Mouse (Mus musculus) naive thymus-derived CD4-positive, alpha-beta T cell, adult 2 months (primary cell): ENCODE measurements around the gene Lrrc32.

Experiments used
- DNase-seq: peaks from one replicate; pipeline ENCODE4 v3.0.0-alpha.2; 2011; ENCODE audit warnings: low read depth

Gene Lrrc32

DNA sequence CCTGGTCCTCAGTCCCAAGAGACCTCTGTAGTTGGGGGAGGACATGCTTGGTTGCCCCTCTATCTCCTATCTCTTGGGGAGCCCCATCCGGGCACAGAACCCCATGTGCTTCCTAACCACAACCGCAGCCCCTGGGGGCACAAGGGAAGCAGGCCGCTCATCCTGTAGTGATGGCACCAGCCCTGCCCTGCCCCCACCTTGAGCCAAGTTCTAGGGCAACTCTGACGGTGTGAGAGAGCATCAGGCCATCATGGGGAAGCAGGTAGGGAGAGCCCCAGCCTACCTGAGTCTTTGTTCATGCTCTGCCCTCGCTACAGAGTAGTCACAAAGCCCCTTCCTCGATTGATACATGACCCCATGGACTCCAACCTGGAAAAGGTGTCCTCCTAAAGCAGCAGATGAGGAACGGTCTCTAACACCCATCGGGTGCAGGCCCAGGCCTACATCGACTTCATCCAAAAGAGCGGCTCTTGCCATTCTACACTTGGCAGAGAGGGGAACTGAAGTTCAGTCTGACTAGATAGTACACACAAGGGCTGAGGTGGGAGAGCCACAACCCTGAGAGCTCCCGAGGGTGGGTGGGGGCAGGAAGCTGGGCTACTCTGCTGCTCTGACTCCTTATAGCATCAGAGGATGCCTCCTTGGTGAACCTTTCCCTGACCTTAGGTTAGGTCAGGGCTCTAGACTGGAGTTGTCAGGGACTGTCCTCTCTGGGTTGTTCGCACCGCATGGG lies 519 bp upstream of the Lrrc32 start:
- DNase-seq = peak; percentile 18

DNA sequence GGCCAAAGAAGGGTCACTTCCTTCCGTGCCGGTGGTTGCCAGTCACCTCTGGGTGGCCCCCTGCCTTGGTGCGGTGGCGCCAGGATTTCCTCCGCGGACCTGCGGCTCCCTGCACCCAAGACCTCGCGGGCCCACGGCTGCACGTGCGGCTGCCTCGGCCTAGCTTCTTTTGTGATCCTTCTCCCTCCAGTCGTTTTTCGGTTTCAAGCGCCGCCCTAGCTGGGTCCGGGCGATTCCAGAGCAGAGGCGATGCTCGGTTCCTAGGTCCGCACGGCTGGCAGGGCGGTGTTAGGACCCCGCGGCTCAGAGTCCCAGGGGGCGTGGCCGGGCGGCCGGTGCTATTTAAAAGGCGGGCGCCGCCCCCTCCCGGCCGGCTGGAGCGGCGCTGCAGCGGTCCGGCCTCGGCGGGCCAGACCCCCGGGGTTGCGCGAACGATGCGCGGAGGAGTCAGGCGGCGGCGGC lies 571 bp downstream of the Lrrc32 start:
- DNase-seq = peak; percentile 52

DNA sequence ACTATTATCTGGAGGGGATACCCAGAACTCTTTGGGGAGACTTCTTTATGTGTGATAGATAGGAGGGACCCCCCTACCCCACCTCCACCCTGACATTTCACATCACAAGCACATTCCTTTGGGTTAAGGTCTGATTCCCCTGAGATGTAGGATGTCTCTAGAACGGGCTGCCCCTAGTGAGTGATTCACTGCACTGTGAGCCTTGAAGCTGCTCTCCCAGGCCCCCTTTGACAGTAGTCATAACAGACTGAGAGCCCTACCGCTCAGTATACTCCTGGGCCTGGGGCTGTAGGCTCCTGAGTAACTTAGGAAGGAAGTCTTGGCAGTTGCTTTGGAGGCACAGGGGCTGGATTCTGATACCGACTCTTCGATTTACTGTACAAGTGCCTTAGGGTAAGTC lies 1.2 kb downstream of the Lrrc32 start:
- no peak for DNase-seq

DNA sequence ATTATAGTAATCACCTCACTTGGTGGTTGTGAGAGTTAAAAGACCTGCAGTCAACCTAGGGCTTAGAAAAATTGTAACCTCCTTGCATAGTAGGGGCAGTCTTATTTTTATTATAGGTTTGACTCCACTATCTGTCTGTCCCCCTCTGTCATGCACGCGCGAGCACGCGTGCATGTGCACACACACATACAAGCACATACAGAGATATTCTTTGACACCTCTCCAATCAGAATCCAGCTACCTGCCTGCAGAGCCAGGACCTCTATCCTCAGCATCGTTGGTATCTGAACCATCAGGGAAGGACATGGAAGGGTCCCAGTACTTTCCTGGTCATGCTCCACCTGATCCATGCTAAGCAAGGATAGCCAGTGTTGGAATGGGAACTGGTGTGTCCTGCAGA lies 1.8 kb downstream of the Lrrc32 start:
- DNase-seq = no peak

DNA sequence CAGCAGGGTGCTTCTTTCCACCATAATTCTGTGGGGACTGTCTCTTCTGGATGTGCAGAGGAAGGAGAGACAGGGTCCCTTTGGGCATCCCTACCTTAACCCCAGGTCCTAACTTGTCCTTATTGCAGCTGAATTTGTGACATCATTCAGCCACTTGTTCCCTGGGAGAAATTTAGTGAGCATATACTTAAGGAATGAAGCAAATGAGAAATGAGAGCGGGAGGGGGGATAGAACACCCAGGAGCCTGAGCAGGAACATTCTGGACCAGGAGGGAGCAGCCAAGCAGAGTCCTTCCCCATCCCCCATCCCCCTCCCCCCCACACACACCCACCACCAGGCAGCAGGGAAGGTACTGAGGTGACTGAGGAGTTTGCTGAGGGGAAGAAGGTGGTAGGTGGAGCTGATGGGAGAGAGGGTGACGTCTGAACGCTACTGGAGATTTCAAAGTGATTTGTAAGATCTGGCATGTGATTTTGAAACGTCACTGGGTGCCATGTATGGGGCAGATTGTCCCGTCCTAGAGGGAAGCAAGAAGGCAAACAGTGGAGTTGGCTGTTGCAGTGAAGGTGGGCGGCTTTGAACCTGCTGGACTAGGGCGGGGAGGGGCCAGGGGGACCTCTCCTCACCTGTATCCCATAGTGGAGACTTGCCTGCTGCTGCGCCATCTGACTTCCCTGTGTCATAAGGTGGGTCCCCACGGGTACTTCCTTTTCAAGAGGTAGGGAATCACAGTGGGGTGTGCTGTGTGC lies 2.5 kb downstream of the Lrrc32 start:
- no peak for DNase-seq

DNA sequence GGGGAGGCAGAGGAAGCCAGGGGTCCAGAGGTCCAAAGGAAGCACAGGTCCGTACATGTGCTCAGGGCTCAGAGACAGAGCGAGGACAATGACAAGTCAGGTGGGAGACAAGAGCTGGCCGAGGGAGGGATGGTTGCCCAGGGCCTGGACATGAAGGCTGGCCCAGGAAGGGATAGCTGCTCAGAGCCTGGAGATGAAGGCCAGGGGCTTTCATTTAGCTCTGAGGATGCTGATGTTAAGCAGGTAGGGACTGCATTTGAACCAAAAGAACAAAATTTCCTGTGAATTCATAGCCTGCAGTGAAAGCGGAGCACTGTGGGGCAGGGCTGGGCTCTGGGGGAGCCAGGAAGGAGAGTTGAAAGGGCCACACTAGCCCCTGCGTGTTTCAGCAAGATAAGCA lies 3.2 kb downstream of the Lrrc32 start:
- no peak for DNase-seq

DNA sequence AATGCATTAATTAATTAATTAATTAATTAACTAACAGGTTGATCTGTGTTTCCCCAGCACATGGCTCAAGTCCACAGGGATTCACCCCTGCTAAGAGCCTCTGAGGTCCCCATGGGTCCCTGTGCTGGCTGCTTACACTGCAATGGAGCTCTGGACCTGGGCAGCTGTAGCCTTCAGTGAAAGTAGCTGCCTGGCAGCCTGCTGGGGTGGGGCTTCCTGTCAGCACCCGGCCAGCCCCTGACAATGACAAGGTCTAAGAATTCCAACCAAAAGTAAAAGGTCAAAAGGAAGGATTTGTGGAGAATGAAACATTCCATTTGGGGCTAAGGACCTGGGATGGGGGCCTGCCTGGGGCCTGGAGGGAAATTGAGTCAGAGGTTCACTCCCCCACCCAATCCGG lies 4.2 kb downstream of the Lrrc32 start:
- DNase-seq = no peak

DNA sequence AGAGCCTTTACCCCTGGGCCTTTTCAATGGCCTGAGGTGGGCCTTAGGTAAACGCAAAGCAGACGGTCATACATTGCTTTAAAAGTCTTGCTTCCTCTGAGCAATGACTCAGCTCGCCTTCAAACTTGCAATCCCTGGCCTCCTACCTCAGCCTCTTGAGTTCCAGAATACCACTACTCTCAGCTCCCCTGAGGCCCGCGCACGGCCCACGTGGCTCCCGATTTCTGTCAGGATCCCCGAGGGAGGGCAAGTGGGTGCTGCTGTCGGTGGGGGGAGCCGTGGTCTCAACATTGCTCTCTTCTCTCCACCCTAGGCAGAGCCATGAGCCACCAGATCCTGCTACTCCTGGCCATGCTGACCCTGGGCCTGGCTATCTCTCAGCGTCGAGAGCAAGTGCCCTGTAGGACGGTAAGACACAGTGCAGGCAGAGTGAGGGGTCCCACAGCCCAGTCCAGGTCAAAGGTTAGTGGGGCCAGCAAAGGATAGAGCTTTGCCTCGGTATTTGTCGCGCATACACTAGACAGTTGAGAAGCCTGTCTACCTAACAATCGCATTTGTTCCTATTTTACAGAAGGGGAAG lies 4.9 kb downstream of the Lrrc32 start:
- no peak for DNase-seq

DNA sequence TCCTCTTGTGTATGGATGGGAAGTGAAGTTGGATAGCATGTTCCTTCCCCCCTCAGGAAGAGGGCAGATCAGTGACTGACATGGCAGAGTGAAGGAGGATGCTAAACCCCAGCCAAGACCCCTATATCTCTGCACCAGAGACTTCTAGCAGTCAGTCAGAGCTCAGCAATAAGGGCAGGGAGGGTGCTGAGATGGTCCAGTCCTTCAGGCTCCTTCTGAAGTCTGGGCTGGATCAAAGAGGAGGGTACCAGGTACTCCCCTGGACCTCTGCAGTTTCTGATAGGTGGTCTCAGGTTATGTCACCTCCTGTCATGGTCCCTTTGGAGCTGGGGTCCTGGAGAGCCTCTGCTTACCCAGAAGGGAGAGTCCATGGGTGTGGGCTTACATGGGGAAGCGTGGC lies 6.5 kb downstream of the Lrrc32 start:
- no peak for DNase-seq

DNA sequence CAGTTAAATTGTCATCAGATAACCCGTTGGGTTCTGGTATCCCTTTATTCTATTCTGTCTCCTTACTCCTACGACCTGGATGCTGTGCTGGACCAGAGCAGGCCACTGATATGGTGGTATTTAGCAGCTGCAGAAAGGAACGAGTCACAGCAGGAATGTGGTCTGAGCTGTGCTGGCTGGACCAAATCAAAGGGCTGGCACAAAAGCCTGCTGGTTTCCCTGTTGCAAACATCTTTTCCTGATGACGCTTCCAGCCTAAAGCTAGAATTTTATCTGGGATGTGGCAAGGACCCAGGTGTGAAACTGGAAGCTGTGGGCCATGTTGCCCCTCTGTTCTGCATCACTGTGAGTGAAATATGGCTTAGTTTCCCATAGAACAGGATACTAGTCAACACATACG lies 8.4 kb downstream of the Lrrc32 start:
- no peak for DNase-seq

DNA sequence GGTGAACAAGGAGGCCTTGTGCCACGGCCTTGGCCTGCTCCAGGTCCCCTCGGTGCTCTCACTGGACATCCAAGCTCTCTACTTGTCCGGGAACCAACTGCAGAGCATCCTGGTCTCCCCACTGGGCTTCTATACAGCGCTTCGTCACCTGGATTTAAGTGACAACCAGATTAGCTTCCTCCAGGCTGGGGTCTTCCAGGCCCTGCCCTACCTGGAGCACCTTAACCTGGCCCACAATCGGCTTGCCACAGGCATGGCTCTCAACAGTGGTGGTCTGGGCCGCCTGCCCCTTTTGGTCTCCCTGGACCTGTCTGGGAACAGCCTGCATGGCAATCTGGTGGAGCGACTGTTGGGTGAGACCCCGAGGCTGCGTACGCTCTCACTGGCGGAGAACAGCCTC lies 9.0 kb downstream of the Lrrc32 start:
- DNase-seq = no peak

DNA sequence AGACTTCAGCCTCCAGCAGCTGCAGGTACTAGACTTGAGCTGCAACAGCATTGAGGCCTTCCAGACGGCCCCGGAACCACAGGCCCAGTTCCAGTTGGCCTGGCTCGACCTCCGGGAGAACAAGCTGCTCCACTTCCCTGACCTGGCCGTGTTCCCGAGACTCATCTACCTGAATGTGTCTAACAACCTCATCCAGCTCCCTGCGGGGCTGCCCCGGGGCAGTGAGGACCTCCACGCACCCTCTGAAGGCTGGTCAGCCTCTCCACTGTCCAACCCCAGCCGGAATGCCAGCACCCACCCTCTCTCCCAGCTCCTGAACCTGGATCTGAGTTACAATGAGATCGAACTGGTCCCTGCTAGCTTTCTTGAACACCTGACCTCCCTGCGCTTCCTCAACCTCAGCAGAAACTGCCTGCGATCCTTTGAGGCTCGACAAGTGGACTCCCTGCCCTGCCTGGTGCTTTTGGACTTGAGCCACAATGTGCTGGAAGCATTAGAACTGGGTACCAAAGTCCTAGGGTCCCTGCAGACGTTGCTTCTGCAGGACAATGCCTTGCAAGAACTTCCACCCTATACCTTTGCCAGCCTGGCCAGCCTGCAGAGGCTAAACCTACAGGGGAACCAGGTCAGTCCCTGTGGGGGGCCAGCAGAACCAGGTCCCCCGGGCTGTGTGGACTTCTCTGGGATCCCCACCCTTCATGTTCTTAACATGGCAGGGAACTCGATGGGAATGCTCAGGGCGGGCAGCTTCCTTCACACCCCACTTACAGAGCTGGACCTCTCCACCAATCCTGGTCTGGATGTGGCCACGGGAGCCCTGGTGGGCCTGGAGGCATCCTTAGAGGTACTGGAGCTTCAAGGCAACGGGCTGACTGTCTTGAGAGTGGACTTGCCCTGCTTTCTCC lies 9.8 kb downstream of the Lrrc32 start:
- DNase-seq = no peak

DNA sequence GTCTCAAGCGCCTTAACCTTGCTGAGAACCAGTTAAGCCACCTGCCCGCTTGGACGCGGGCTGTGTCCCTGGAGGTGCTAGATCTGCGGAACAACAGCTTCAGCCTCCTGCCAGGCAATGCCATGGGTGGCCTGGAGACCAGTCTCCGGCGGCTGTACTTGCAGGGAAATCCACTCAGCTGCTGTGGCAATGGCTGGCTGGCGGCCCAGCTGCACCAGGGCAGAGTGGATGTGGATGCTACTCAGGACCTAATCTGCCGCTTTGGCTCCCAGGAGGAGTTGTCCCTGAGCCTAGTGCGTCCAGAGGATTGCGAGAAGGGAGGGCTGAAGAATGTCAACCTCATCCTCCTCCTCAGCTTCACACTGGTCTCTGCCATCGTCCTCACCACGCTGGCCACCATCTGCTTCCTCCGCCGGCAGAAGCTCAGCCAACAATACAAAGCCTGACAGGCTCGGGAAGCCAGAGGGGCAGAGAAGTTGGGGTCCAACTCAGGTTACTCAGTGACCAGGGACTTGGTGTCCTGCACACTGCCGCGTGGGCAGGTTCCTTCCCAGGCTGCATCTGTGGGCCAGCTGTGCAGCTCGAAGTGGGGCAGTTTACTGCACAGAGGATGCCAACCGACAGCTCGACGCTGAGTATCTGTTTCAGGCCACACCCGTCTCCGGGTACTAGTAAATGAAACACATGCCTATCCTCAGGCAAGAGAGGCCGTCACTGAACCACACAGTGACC lies 10.6 kb downstream of the Lrrc32 start:
- DNase-seq = no peak

DNA sequence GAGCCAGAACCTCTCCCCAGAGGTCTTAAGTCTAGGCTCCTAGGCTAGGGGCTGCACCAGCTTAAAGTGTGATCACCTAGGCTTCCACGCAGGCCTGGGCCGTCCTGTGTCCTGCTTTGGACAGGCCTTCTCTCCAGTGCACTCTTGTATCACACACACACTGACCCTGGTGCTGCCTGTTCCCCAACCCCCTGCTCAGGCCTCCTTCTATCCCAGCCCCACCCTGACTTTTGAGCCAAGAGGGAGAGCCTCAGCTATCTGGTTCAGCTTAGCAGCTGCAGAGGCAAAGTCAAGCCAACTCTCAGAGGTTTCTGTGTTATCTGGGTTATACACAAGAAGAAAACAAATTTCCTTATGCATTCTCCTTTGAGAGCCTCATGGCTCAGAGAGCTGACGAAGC lies 11.4 kb downstream of the Lrrc32 start:
- DNase-seq = no peak

DNA sequence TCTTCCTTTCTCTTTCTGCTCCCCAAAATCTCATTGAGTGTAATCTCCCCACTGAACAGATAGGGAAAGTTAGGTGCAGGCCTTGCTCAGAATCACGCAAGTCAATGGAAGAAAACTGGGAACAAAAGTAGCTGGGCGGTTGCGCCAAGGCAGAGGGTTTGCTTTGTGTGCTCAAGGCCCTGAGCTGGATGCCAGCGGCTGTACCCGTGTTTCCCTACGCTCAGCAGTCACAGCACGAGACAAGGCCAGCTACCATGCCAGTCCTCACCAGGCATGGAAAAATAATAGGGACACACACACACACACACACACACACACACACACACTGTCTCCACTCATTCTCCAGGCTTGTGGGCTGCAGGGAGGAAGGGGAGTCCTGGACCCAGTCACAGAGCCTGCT lies 12.0 kb downstream of the Lrrc32 start:
- no peak for DNase-seq

DNA sequence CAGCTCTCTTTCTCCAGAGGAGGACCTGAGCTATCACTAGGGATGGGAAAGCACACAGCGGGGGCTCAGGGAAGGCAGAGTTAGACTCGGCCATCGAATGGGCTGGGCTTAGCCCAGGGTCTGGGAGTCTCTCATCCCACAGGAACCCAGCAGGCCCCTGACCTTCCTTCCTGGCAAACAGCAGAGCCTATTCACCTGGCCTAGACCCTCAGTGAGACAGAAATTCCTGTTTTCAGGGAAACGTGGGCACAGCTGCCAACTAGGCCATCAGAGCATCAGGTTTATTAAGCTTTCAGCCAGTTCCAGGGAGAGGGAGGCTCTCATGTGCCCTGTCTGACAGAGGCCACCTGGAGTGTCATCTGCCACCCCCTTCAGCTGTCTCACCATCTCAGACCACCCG lies 13.8 kb downstream of the Lrrc32 start:
- DNase-seq = no peak

DNA sequence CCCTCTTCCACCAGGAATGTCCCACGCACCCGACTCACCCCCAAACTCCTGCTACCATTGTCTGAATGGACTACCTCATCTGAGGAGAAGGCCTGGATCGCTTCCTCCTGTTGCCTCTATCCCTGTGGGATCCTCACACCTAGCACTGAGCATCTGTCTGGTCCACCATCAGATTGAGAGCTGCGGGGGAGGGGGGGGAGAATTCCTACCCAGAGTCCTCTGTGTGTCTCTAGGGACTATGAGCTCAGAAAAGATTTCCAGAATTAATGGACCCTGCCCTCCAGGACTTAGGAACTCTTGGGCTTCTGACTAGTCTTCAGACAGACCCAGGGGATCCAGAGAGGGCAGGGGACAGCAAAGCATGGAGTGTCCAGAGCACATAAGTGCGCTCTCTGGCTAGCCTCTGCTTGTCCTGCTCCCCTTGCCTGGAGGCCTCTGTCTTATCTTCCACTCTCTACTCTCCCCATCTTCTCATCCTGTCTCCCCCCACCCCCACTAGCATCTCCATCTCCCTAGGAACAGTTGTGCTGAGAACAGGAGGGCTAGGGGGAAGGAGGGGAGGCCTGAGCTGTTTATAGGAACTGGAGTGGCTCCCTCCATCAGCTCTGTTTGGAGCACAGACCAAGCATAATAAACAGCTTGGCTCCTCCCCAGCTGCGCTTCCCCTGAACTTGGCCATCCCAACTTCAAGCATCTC lies 15.0 kb downstream of the Lrrc32 start:
- no peak for DNase-seq

DNA sequence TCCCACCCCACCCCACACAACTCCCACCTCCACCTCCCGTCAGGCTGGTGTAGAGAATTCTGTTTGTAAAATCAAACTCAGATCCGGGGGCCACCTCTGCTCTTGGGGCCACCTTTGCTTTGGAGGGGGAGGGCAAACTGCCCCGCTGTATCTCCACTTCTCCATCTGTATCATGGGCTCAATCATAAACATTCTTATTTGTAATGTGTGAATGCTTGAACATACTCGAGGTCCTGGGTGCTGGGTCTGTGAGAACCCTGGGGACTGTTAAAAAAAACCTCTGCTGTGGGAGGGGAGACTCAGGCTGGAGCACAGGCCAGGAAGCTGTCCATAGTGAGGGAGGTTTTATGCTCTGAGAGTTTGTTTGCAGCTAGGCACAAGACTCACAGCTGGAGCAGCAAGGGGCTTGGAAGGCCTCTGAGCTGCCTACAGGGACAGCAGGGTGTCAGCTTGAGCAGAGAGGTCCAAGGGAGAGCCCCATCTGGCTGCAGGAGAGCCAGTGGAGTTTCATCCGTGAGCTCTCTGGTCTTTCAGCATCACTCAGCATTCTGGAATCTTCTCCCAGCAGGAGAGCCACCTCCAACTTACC lies 15.7 kb downstream of the Lrrc32 start:
- no peak for DNase-seq

DNA sequence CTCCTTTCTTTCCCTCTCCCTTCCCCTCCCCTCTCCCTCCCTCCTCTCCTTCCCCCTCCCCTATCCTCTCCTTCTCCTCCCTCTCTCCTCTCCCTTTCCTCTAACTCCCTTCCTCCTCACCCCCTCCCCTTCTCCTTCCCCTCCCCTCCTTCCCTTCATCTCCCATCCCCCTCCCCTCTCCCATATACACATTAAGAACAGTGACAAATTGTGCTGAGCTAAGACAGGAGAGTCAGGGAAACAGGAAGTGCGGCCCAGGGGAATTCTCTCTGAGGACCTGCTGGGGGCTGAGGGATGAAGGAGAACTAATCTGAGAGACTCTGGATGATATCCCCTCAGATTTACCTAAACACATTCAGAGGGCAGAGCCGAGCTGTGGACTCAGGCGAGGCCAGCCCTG lies 16.6 kb downstream of the Lrrc32 start:
- no peak for DNase-seq
